ENCODE assay signal across 9 mouse cellular contexts in the genomic region with DNA sequence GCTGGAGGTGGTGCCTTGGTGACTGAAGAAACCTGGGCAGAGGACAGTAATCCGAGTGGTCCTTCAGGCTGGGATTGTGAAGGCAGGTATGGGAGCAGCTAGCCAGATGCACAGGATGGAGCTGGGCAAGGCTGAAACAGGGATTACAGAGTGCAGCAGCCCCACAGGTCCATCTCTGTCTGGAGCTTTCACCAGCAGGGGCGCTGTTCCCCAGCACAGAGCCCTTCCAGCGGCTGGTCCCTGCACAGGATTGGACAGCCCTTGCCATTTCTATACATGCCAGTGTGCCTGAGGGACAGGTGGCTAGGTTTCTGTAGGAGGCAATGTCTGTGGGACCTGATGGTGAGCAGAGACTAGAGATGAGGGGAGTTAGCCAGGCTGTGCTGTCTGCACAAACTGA.
DNase-seq lines count a peak whose midpoint lies in the region; ATAC-seq and TF ChIP-seq lines count a peak whose summit lies in the region.
"Had no signal": no experiment of that assay in that cellular context is flagged by ENCODE, and none has a peak within 500 bp of the region (broad histone marks: within the 10 kb centered on the region; RNA-seq: fewer than 3 reads in every experiment).

No protein-coding gene starts in this region.

- 28% methylated on average over 3 of the region's 3 CpGs for WGBS in liver, embryonic 14.5 days (ENCODE audit: insufficient replicate concordance)

- ATAC-seq in granulocyte monocyte progenitor cell, adult 5-6 weeks (replicated peaks; ENCODE audit: poor library complexity, severe bottlenecking): peak; percentile 69
- no peak for ATAC-seq in liver, embryonic 14.5 days (ENCODE audit: insufficient read depth)

- H3K4me2 ChIP-seq in liver, embryonic 14.5 days (ENCODE audit: low read depth): no peak overlapping the region
- H3K4me2 ChIP-seq: neural tube, embryonic 13.5 days had no signal

- no peaks in the 10 kb centered on the region for H3K9me3 ChIP-seq in liver, embryonic 14.5 days (ENCODE audit: control insufficient read depth, low read length)
- H3K9me3 ChIP-seq: neural tube, embryonic 13.5 days had no signal

- no peak overlapping the region for H3K9ac ChIP-seq in liver, embryonic 14.5 days (replicated peaks)
- H3K9ac ChIP-seq: neural tube, embryonic 13.5 days had no signal

- TF ChIP-seq EP300 in liver, embryonic 14.5 days (IDR thresholded peaks at IDR 0.05; ENCODE audit: low read depth): no peak

- H3K27me3 ChIP-seq in liver, embryonic 14.5 days (ENCODE audit: control insufficient read depth, insufficient read depth, low read length): no peaks in the 10 kb centered on the region
- no peaks in the 10 kb centered on the region for H3K27me3 ChIP-seq in splenic B cell, adult 2 months (ENCODE audit: control insufficient read depth, insufficient read depth, low read length, poor library complexity, severe bottlenecking)

- H3K4me3 ChIP-seq in left cerebral cortex, adult 2 months: no peak overlapping the region
- no peak overlapping the region for H3K4me3 ChIP-seq in liver, embryonic 14.5 days (ENCODE audit: insufficient read depth in 1 of 2, low read depth in 2 of 2, low read length in 2 of 2)
- H3K4me3 ChIP-seq: neural tube, embryonic 13.5 days had no signal

- peak; percentile 75 for TF ChIP-seq CTCF in left cerebral cortex, adult 2 months (IDR thresholded peaks at IDR 0.05)
- peak; percentile 84 for TF ChIP-seq CTCF in liver, embryonic 14.5 days (IDR thresholded peaks at IDR 0.05; ENCODE audit: low read depth)

- H3K27ac ChIP-seq in left cerebral cortex, adult 2 months: no peak overlapping the region
- H3K27ac ChIP-seq in liver, embryonic 14.5 days: no peak overlapping the region
- H3K27ac ChIP-seq: neural tube, embryonic 13.5 days had no signal

- intact Hi-C loops in left cerebral cortex, adult 2 months (cut with DNase I): loop anchor here (10.0 kb wide), 1 partner anchor 425 kb away; the partner anchor contains the start of gene Ptpru

- no peaks in the 10 kb centered on the region for H3K36me3 ChIP-seq in liver, embryonic 14.5 days (replicated peaks; ENCODE audit: control insufficient read depth, insufficient read depth, low read depth)
- H3K36me3 ChIP-seq in splenic B cell, adult 2 months (ENCODE audit: control insufficient read depth, insufficient read depth, low read length, poor library complexity, severe bottlenecking): no peaks in the 10 kb centered on the region
- H3K36me3 ChIP-seq: neural tube, embryonic 13.5 days had no signal

- no peaks in the 10 kb centered on the region for H3K4me1 ChIP-seq in liver, embryonic 14.5 days (replicated peaks; ENCODE audit: control insufficient read depth in 2 of 2, insufficient read depth in 2 of 2, low read length in 1 of 2)

- DNase-seq in adrenal gland, adult (ENCODE audit: inconsistent age in 2 of 2, low spot score in 1 of 2): peak; percentile 38 to 71
- no peak for DNase-seq in adrenal gland, adult 8-10 months
- peak; percentile 27 to 62 for DNase-seq in left cerebral cortex, adult 2 months (ENCODE audit: extremely low spot score in 1 of 2, low spot score in 2 of 2)
- DNase-seq in left cerebral cortex, adult 9 months (ENCODE audit: low spot score in 2 of 2): no peak
- peak; percentile 73 for DNase-seq in adrenal gland, postnatal 10 days
- DNase-seq in liver, embryonic 14.5 days (ENCODE audit: low read depth in 3 of 3, low spot score in 3 of 3): no peak
- peak; percentile 11 for DNase-seq in splenic B cell, adult 2 months (ENCODE audit: low read depth, low spot score)

Comparison
In these comparisons a context has a peak if more than half of its experiments do, and no peak if none do; other contexts are left out.
1. DNase-seq: peak in adrenal gland, adult (2 of 2), left cerebral cortex, adult 2 months (2 of 2), adrenal gland, postnatal 10 days (single experiment) and splenic B cell, adult 2 months (single experiment); none in adrenal gland, adult 8-10 months (single experiment), left cerebral cortex, adult 9 months (0 of 2) and liver, embryonic 14.5 days (0 of 3).